Mouse (Mus musculus) CH12.LX (cell line): ENCODE data around the gene C2cd2l.

ENCODE experiments used
- CTCF ChIP-seq, 2 experiments: IDR thresholded peaks in 1 of 2; conservative IDR thresholded peaks in 1 of 2; 2 replicates each; pipeline ENCODE4 v1.5.1; 2011 to 2012; ENCODE audit warnings: low read depth in 2 of 2, low read length in 2 of 2, improper control_type of control experiment in 1 of 2, inconsistent platforms in 1 of 2, mild to moderate bottlenecking in 1 of 2, moderate library complexity in 1 of 2
- HCFC1 ChIP-seq: IDR thresholded peaks from 2 replicates; pipeline ENCODE4 v1.6.1; 2012; ENCODE audit warnings: low read depth, mild to moderate bottlenecking, inconsistent platforms, low read length, improper control_type of control experiment
- MAFK ChIP-seq: IDR thresholded peaks from 2 replicates; pipeline ENCODE4 v1.6.1; 2011; ENCODE audit warnings: low read length, improper control_type of control experiment; ENCODE audit not compliant: insufficient replicate concordance
- MAX ChIP-seq: IDR thresholded peaks from 2 replicates; pipeline ENCODE4 v1.6.1; 2011; ENCODE audit warnings: low read length, improper control_type of control experiment
- MAZ ChIP-seq: IDR thresholded peaks from 2 replicates; pipeline ENCODE4 v1.6.1; 2012; ENCODE audit warnings: low read depth, mild to moderate bottlenecking, inconsistent platforms, low read length, improper control_type of control experiment, moderate library complexity
- MEF2A ChIP-seq: IDR thresholded peaks from 2 replicates; pipeline ENCODE4 v1.6.1; 2014; ENCODE audit warnings: low read depth, mild to moderate bottlenecking, inconsistent platforms, low read length, improper control_type of control experiment, borderline replicate concordance
- POLR2A ChIP-seq: IDR thresholded peaks from 2 replicates; pipeline ENCODE4 v1.6.1; 2011; ENCODE audit warnings: low read depth, mild to moderate bottlenecking, improper control_type of control experiment, low read length
- POLR2AphosphoS2 ChIP-seq: IDR thresholded peaks from 2 replicates; pipeline ENCODE4 v1.6.1; 2011; ENCODE audit warnings: low read depth, low read length, improper control_type of control experiment
- TBP ChIP-seq: conservative IDR thresholded peaks from 2 replicates; pipeline ENCODE4 v1.6.1; 2011; ENCODE audit warnings: low read depth, low read length, improper control_type of control experiment
- USF1 ChIP-seq: IDR thresholded peaks from 2 replicates; pipeline ENCODE4 v1.6.1; 2014; ENCODE audit warnings: low read depth, mild to moderate bottlenecking, inconsistent platforms, low read length, improper control_type of control experiment
- ZKSCAN1 ChIP-seq: IDR thresholded peaks from 2 replicates; pipeline ENCODE4 v1.6.1; 2012; ENCODE audit warnings: low read depth, inconsistent platforms, low read length, improper control_type of control experiment, borderline replicate concordance

DNA sequence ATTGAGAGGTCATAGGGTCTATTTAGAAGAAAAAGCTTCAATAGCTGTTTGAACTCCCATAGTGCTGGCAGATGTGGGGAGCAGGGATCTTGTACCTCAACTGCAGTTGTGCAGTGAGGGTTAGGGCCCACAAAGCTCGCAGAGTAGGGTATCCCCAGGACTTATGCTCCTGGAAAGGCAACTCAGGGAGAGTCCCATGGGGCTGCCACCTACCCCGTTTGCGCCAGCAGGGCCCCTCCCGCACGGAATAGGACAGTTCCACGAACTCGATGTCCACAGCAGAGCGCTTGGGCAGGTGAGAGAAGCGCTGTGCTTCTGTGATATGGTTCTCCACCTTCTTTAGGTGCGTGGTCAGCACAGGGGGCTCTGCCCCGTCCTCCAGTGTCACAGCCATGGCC, 33.1 kb downstream of the C2cd2l start:
- TF ChIP-seq HCFC1 (no peak), CTCF (conservative IDR thresholded peaks at IDR 0.05 in 1 of 2, IDR thresholded peaks at IDR 0.05 in 1 of 2; ENCODE audit: low read depth in 2 of 2, low read length in 2 of 2) (no peak), MAZ (no peak), POLR2AphosphoS2 (no peak), POLR2A (no peak), TBP (no peak), MAFK (no peak), MAX (no peak), MEF2A (no peak), USF1 (no peak), ZKSCAN1 (no peak)
